Mouse (Mus musculus) layer of hippocampus, adult 11-12 months (tissue): ENCODE measurements around the gene Arnt2.

Experiments
- DNase-seq: peaks from one replicate; pipeline ENCODE4 v3.0.0; 2022; ENCODE audit warnings: low spot score

The Arnt2 gene

DNA sequence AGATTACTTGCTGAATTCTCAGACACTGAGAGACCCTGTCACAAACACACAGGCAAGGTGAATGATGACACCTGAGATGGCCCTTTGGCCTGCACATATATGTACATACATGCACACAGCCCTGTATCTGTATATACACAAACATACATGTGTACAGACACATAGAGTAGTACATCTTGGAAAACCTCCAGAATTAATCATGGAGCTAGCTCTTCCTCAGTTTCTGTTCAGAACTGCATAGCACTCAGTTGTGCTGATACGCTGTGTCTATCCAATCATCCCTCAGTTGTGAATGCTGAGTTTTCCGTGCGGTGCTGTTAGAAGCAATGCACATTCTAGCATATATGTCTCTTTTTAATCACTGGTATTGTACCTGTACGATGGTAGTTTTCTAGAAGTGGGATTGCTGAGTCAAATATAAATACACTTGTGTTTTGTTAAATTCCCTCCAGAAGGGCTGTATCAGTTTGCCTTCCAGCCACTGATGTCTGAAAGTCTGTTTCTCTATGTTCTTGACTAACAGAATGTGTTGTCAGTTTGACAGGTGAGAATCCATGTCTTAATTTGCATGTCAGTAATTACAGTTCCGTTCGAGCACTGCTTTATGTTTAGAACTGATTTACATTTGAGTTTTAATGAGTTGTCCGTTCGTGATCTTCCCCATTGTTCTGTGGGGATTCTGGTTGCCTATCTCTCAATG is 123.3 kb downstream of the Arnt2 start:
- DNase-seq = no peak

DNA sequence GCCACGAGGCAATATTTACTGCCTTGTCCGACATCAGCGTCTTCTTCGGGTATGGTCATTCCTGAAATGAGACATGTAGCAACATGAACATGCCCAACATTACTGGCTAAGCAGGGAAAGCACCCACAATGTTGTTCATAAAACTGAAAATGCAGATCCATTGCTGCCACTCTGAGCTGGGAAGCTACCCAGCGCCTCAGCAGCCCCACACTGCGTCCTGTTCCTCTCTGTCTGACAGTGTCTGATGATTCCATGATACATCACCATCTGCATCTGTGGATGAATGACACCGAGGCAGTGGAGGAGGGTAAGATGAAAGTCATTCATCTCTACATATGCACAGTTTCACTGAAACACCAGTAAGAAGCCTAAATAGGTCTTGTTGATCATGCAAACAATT is 124.2 kb downstream of the Arnt2 start:
- peak; percentile 51 for DNase-seq

DNA sequence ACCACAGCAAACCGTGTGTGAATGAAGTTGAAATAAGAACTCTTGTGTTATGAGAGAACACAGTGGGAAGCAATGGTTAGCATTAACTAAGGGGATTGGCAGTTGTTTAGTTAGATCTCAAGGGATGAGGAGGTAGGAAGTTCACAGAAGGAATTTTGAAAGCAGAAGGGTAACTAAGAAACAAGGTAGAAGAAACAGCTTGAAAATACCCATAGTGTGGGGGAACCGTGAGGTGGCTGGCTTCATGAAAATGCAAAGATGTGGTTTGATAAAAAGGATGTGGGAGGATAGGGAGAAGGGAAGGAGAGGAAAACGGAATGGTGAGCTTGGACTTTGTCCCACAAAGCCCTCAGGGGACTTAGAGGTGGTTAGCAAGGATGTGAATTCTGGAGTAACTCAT is 125.0 kb downstream of the Arnt2 start:
- DNase-seq = no peak

DNA sequence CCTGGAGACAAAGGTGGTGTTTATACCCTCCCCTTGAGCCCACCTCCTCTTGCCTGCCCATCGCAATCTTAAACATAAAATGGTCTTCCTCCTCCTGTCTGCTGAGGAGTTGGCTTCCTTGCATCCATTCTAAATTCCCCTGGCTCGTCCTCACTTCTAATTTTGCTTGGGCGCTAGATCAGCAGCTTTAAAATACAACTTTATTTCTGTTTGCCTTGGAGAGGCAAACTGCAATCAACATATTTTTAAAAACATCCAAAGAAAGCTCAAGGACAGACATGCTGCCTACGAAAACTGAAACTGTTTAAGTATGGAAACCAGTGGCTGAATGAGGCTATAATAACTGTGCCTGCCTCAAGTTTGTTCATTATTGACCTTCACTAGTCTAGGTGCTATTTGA is 127.7 kb downstream of the Arnt2 start:
- DNase-seq = no peak

DNA sequence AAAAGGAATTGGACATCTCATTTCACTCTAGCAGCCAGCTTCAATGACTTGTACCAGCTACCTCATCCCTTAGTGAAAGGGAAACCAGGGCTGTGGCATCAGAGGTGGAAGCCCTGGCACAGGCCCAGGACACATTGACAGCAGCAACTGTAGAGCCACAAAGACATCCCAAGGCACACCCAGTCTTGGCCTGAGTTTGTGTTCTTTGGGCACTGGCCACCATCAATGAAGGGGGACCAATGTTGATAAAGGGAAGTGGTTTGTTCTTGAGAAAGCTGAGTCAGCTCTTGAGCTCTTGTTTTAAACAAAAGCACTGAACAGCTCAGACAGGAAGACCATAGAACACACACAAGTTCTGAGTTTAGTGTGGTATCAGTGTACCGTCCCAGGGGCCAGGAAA is 130.7 kb downstream of the Arnt2 start:
- no peak for DNase-seq

DNA sequence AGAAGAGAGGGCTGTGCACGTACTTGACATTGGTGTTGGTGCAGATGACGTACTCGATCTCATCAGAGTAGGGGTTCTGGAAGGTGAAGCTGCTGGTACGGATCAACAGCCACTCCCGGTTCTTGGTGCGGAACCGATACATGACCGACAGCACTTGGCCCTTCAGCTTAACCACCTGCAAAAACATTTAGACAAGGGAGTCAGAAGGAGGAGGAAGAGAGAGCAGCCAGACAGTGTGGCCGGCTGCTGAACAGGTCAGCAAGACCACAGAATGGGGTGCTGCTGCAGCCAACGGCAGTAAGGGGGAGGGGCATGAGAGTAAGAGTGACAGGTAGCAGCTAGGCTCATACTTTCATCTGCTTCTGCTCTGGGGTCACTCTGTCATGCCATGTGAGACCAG is 134.7 kb downstream of the Arnt2 start:
- no peak for DNase-seq

DNA sequence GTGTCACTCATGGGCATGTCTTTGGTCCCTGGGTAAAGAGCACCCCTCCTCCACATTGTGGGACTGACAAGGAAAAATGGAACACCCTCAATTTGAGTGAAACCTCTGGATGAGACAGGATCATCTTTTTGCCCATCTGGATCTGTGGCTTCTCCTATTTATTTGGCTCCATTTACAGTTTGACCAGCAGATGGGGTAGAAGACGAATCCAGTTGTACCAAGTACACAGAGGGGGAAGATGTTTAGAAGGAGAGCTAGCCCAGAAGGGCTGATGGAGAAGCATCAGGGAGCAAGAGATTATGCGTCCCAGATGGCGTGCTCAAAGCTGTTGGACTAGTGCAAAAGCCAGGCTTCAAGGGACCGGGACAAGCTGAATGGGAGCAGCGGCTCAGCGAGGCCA is 136.0 kb downstream of the Arnt2 start:
- DNase-seq = no peak

DNA sequence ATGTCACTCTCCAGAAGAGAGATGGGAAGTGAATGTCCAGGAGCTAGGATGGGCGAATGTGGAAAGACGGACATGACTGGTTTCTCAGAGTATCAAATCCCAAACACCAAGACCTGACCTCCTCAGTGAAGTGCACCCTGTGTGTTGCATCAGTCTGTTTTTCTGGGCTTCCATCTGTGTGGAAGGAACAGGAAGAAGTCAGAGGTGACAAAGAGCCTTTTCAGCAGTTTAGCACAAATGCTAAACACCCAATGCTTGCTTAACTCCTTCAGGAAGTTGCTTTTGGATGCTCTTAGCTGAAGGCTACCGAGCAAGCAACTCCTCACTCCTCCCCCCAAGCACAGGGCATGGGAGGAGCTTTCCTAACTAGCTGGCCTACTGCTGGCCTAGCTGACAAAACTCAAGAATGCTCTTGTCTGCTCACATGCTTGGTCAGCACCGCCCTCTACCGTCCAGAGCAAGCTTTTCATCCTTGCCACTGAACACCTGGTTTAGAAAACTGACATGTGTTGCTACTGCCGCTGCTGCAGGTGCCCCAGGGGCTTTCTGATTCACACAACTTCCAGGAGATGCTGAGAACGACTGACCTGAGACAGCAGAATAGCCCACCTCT is 137.7 kb downstream of the Arnt2 start:
- peak; percentile 80 for DNase-seq

DNA sequence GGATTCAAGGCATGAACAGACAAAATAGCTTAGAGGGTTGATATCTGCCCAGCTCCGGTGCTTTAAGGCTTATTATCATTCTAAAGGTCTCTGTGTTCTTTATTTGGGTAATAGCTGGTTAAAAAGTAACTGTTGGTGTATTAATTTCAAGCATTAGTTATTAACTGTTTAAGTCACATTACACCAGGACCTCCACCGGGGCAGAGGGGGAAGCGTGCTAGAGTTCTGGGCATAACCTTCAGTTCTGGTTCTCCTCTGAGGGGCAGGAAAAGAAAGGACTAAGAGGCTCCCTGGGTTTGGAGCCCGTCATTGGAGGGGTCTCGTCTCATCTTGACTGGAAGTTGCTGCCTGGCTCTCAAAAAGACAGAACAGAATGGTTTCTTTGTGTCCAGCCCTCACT is 138.5 kb downstream of the Arnt2 start:
- DNase-seq = no peak

DNA sequence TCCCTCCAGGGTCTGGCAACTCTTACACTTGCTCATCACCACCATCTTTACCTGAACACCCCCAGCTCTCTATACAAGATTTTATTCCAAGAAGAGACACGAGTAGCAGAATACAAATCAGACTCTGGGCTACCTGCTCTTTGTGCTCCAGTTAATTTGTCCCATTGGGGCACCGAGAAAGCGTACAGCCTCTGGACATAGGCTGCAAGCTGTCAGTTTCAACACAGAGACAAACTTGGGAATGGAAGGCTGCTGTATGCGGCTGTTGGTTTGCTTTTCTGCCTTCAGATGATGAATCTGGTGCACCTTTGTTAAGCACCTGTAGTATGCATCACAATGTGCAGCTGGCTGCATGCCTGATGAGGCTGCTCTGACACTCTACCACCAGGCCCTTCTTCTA is 146.5 kb downstream of the Arnt2 start:
- no peak for DNase-seq

DNA sequence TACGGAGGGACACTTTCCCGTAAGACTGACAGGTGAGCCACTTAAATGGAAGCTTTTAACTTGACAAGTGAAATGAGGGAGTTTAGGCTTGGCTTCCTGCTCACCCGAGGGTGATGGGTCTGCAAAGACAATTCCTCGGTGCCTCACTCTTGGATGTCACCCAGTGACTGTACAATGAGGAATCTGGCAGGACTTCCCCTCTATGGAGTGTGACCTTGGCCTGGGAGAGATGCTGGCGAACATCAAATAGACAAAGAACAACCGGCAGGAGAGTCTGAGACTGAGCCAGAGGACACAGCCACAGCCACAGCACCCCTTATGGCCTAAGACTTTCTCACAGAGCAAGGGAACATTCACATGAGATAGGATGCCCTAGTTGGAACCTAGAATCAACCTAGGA is 148.6 kb downstream of the Arnt2 start:
- no peak for DNase-seq

DNA sequence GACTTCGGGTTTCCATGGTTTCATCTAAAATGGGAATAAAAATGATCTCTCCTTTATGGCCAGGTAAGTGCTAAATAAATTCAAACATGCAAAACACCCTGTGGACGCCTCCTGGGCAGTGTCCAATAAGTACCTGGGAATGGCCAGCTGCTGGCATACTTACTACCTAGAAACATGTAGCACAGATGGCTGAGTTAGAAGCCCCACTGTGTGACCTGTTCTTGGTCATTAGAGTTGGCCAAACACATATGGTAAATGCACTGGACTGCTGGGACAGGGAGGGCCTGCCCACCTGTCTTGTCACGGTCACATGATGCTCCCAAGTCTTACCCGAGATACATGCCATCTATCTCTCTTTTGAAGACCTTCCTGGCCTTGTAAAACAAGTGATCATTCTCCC is 149.6 kb downstream of the Arnt2 start:
- no peak for DNase-seq

DNA sequence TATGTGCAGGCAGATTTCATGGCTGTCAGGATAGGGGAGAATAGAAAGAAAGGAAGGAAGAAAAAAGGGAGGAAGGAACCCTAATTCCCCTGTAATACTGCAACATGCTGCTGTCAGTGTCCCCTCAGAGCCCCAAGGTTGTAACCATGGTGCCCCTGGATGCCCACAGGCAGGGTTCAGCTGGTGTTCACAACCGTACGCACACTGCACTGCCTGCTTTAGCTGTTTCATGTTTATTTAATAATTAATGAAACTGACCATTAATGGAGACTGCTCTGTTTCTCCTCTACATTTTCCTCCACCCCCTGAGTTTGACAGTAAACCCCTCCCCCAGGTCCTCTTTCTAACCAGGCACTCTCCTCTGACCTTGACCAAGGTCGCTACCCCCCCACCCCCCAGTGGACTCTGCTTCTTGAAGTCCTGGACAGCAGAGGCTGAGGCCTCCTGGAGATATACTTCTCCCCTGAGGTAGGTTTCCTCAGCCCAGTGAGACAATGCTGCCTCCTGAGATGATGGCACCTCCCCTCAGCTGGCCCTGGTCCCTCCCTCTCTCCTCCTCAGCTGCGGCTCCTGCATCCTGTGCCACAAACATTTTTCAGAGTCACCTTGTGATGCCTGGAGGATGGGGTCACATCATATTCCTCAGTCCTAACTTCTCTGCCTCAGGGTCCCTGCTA is 150.5 kb downstream of the Arnt2 start:
- DNase-seq = no peak

DNA sequence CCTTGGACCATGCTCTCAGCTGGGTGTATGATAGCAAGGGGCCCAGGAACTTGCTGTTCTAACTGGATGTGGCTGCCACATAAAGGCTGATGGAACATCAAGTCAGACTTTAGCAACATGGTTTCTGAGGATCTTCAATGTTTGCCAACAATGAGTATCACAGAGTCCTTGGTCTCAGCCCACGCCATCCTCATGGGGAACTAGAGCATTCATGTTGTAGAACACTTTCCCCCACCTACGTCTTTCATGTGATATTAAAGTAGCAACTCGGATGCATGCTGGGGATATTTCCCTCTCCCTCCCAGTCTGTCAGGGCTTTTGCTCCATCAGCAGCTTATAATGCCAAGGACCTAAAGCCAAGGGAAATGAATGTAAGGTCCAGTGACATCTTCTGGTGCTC is 153.3 kb downstream of the Arnt2 start:
- DNase-seq = no peak

DNA sequence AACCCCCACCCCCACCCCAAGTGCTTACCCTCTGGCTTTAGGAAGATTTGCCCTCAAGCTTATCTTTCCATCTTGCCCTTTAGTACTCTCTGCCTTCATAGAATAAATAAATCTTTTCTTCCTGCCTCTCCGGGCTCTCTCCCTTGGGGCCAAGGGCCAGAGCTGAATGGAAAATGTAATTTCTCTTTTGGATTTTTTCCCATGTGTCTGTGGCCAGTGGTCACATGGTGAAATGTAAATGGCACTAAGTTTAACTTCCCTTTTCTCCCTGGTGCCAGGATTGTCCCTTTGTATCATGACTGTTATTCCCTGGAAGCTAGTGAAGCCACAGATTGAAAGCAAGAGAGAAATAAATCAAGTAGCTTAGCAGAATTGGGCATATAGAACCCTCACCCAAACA is 153.7 kb downstream of the Arnt2 start:
- DNase-seq = no peak

DNA sequence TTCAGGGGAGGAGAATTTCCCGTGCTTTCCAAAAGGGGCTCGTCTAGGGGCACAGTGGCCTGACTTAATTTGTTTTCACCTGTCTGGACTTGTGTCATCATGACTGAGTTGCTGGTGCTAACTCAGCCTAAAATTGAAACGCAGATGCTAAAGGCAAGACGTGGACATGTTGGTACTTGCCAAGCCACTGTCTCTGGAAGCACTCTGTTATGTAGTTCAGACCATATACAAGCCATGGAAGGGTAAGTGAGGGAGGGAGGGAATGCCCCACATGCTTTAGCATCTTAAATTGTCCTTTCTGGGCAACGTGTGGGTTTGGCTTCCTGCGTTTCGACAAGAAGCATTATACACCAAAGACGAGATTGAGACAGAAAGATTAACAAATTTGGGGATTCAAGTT is 155.1 kb downstream of the Arnt2 start:
- DNase-seq = no peak

DNA sequence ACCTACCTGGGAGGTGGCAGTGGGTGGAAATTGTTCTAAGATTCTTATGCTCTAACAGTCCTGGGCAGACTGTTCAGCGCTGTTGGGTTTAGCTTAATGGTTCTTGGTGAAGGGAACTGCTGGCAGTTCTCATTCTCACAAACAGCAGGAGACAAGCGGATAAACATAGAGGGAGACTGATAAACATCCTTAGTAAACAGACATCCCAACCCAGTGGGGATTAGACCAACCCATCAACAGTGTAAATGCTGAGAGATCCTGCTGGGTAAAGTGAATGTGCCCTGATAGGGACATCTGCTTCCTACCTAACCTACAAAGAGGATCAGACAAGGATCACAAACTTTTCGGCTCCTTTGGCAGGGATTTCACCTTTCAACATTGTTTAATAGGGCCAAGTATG is 155.7 kb downstream of the Arnt2 start:
- DNase-seq = no peak

DNA sequence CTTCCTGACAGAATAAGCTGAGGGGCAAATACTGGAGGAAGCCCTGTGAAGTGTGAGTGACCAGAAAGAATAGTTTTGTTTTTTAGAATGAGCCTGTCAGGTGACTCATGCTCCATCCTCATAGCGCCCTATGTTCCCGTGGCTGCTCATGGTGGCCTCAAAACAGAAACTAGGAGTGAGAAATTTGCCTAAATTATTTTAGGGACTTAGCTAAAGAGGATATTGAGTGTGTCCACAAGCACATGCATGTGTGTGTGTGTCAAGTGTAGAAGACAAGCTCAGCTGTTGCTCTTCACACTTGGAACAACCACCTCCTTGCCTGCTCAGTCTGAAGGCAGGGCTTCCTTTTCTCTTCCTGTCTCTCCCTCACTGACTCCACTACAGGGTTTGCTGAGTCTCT is 158.3 kb downstream of the Arnt2 start:
- no peak for DNase-seq

DNA sequence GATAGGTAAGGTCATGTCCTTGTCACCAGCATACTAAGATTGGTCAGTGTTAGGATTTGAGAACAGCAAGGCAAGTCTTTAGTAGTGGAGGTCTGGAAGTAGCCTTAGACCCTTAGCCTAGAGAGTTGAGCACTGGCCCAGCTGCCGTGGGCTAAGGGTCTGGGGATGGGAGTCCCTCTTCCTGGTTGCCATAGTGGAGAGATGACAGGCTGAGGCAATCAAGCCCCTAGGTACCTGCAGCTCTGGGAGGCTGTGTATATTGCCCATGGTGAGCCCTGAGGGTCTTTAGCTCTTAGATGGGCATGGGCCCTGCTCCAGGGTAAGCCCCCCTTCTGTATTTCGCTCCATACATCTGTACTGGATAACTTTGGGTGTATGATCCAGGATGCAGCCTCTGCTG is 159.2 kb downstream of the Arnt2 start:
- no peak for DNase-seq

DNA sequence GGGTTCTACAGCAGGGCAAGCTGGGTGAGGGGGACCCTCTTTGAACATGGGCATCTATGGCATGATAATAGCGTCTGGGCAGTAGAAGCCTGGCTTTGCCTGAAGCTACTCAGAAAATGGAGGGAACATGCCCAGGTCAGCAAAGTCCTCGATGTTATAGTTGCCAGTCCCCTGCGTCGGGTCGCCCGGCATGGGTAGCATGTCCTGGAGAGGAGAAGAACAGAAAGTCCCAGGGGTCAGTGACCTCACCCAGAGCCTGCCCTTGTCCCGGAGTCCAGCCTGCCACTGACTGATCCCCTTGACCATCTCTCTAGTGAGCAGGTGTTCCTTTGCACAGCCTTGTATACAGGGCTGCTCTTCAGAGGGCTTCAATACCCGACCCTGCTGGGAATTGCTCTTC is 160.0 kb downstream of the Arnt2 start:
- no peak for DNase-seq

DNA sequence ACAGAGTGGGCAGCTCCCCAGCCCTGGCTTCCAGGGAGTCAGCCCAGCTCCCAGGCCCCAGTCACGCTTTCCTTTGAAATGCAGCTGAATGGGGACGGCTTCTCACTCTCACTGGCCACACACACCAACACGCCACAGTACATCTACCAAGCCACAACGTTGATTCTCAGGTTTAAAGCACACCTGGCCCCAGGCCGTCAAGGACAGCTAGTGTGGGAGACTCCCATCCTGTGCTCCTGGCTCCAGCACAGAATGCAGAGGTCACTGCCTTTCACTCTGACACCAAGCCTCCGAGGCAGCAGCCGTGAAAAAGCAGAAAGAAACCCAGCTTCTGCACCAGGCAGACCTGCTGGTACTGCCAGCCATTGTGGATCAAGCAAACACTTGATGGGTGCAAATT is 160.6 kb downstream of the Arnt2 start:
- no peak for DNase-seq

DNA sequence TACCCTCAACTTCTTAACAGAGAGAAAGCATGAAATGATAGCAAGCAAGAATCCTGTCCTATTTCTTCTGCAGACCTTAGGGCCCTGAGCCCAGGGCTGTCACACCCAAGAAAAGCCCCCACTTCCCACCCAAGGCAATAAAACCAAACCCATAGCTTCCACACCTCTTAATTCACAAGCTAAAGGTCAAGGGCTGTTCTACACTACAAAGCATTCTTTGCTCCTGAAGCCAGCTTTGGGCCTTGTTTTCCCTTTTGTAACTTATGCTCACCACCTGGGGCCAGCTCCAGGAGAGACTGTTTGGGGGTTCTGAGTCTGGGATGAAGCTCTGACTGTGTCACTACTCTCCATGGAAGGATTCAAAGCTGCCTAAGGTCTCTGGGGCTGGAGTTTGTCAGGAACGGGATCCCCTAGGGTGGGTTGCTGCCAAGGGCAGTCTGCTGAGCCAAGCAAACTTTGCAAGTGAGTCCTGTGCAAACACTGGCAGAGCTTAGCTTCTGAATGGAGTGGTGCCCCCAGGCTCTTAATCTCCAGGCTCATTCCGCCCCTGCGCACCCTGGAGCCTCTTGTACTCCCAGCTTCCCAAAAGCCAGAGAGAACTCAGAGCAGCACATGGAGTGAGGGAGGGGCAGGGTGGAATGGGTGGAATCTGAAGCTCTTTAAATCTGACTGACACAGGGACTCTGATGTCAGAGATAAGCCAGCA is 161.9 kb downstream of the Arnt2 start:
- DNase-seq = no peak

DNA sequence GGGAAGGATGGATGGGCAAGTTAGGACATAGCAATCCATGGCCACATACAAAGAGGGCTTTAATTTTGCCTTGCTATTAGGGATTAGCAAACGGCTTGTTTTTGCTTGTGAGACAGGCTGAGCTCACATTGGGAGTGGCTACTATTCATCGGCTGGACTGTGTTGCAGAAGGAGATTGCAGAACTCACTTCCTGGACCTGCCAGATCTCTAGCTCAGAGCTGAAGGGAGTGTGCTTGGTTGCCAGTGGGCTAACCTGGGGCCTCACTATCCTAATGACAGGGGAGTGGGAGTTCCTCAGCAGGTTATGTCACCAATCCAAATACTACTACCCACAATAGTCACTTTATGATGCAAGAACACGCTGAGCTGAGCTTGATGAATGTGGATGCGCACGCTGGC is 163.1 kb downstream of the Arnt2 start:
- no peak for DNase-seq
